Mouse (Mus musculus) MEL (cell line): ENCODE measurements around the gene Lrrc4c. TPM values are rescaled to one million over a fixed set of nuclear protein-coding genes. Genes with fewer than 3 reads are reported as not detected.

Experiments used
- DNase-seq: peaks from one replicate; pipeline ENCODE4 v3.0.0; 2011; ENCODE audit warnings: low read depth, low spot score
- H3K27ac ChIP-seq: 2 replicates; pipeline ENCODE4 v1.5.1; 2012; ENCODE audit warnings: low read depth, mild to moderate bottlenecking, control low read depth, low read length, moderate library complexity; ENCODE audit not compliant: control insufficient read depth
- H3K27me3 ChIP-seq, 2 experiments: fragments of 150-350 bp in 1 of 2; sonication (generic) in 1 of 2; 2 replicates each; pipeline ENCODE4 v1.6.1; 2012; ENCODE audit warnings: low read length in 2 of 2, mild to moderate bottlenecking in 2 of 2, improper control_type of control experiment in 1 of 2, moderate library complexity in 1 of 2; ENCODE audit not compliant: insufficient read depth in 2 of 2, control insufficient read depth in 1 of 2
- H3K36me3 ChIP-seq, 2 experiments: 2 replicates each; pipeline ENCODE4 v1.6.1; 2012 to 2014; ENCODE audit warnings: low read length in 2 of 2, improper control_type of control experiment in 1 of 2, inconsistent platforms in 1 of 2, mild to moderate bottlenecking in 1 of 2; ENCODE audit not compliant: insufficient read depth in 2 of 2, control insufficient read depth in 1 of 2
- H3K4me1 ChIP-seq, 2 experiments: fragments of 150-350 bp in 1 of 2; sonication (generic) in 1 of 2; 2 replicates each; pipeline ENCODE4 v1.6.1; 2012; ENCODE audit warnings: low read length in 2 of 2, improper control_type of control experiment in 1 of 2, mild to moderate bottlenecking in 1 of 2; ENCODE audit not compliant: insufficient read depth in 2 of 2, control insufficient read depth in 1 of 2
- H3K4me3 ChIP-seq, 2 experiments: fragments of 150-350 bp in 1 of 2; sonication (generic) in 1 of 2; 2 replicates each; pipeline ENCODE4 v1.5.1; 2012; ENCODE audit warnings: low read depth in 2 of 2, low read length in 2 of 2, mild to moderate bottlenecking in 2 of 2, moderate library complexity in 2 of 2, control low read depth in 1 of 2, improper control_type of control experiment in 1 of 2; ENCODE audit not compliant: control insufficient read depth in 1 of 2, insufficient read depth in 1 of 2
- H3K79me2 ChIP-seq: 2 replicates; pipeline ENCODE4 v1.6.1; 2012; ENCODE audit warnings: mild to moderate bottlenecking, low read length, moderate library complexity; ENCODE audit not compliant: control insufficient read depth, poor library complexity, insufficient read depth
- H3K9ac ChIP-seq: 2 replicates; pipeline ENCODE4 v1.6.1; 2012; ENCODE audit warnings: low read depth, mild to moderate bottlenecking, control low read depth, low read length, moderate library complexity; ENCODE audit not compliant: control insufficient read depth, poor library complexity, severe bottlenecking
- H3K9me3 ChIP-seq: fragments of 150-350 bp; sonication (generic); replicated peaks from 2 replicates; pipeline ENCODE4 v1.6.1; 2012; ENCODE audit warnings: mild to moderate bottlenecking, low read length, improper control_type of control experiment, moderate library complexity; ENCODE audit not compliant: insufficient read depth
- EP300 ChIP-seq, 2 experiments: IDR thresholded peaks; 2 replicates each; pipeline ENCODE4 v1.6.1; 2011; ENCODE audit warnings: improper control_type of control experiment in 2 of 2, low read length in 2 of 2, low read depth in 1 of 2, mild to moderate bottlenecking in 1 of 2
- KAT2A ChIP-seq: conservative IDR thresholded peaks from 2 replicates; pipeline ENCODE4 v1.6.1; 2012; ENCODE audit warnings: low read depth, low read length, improper control_type of control experiment, inconsistent platforms
- MAZ ChIP-seq: IDR thresholded peaks from 2 replicates; pipeline ENCODE4 v1.6.1; 2012; ENCODE audit warnings: low read depth, mild to moderate bottlenecking, inconsistent platforms, low read length, improper control_type of control experiment
- MXI1 ChIP-seq: IDR thresholded peaks from 2 replicates; pipeline ENCODE4 v1.6.1; 2011; ENCODE audit warnings: mild to moderate bottlenecking, low read depth, low read length, improper control_type of control experiment
- MYB ChIP-seq: IDR thresholded peaks from 2 replicates; pipeline ENCODE4 v1.6.1; 2011; ENCODE audit warnings: mild to moderate bottlenecking, low read depth, low read length, improper control_type of control experiment
- POLR2A ChIP-seq, 2 experiments: IDR thresholded peaks; 2 replicates each; pipeline ENCODE4 v1.6.1; 2011 to 2012; ENCODE audit warnings: low read length in 2 of 2, mild to moderate bottlenecking in 2 of 2, control low read depth in 1 of 2, improper control_type of control experiment in 1 of 2, low read depth in 1 of 2, moderate library complexity in 1 of 2; ENCODE audit not compliant: control insufficient read depth in 1 of 2, insufficient read depth in 1 of 2, poor library complexity in 1 of 2
- POLR2AphosphoS5 ChIP-seq: IDR thresholded peaks from 2 replicates; pipeline ENCODE4 v1.6.1; 2012; ENCODE audit warnings: low read depth, borderline replicate concordance, mild to moderate bottlenecking, inconsistent platforms, low read length, moderate library complexity, mixed read lengths
- RAD21 ChIP-seq: IDR thresholded peaks from 2 replicates; pipeline ENCODE4 v1.6.1; 2011; ENCODE audit warnings: mild to moderate bottlenecking, low read depth, low read length, improper control_type of control experiment
- SMC3 ChIP-seq: IDR thresholded peaks from 2 replicates; pipeline ENCODE4 v1.6.1; 2011; ENCODE audit warnings: low read depth, low read length, improper control_type of control experiment
- TBP ChIP-seq: IDR thresholded peaks from 2 replicates; pipeline ENCODE4 v1.8.0; 2011; ENCODE audit warnings: low read depth, low read length, improper control_type of control experiment
- USF2 ChIP-seq, 2 experiments: IDR thresholded peaks; 2 replicates each; pipeline ENCODE4 v1.6.1; 2011 to 2012; ENCODE audit warnings: improper control_type of control experiment in 2 of 2, low read length in 2 of 2, borderline replicate concordance in 1 of 2, inconsistent platforms in 1 of 2, low read depth in 1 of 2, mild to moderate bottlenecking in 1 of 2; ENCODE audit not compliant: insufficient read depth in 1 of 2
- ZC3H11A ChIP-seq: IDR thresholded peaks from 2 replicates; pipeline ENCODE4 v1.6.1; 2012; ENCODE audit warnings: low read depth, mild to moderate bottlenecking, inconsistent platforms, low read length, improper control_type of control experiment
- polyA plus RNA-seq, 2 experiments: library from polyadenylated mRNA; stranded (reverse) in 1 of 2; unstranded in 1 of 2; fragments of >175 nt in 1 of 2; fragments of >200 nt in 1 of 2; gene quantifications; 2 replicates each; pipeline versions ENCODE4 v1.2.1 to v1.2.4; 2012; ENCODE audit warnings: low replicate concordance in 2 of 2, low read depth in 1 of 2; ENCODE audit not compliant: insufficient read length in 2 of 2, insufficient read depth in 1 of 2, missing spikeins in 1 of 2
- total RNA-seq: library from RNA; depleted of rRNA; stranded (reverse); fragments of 300-350 nt; gene quantifications from 2 replicates; pipeline ENCODE4 v1.2.3, GENCODE M21; 2012

Gene Lrrc4c
- total and polyA plus RNA-seq, 3 experiments = not detected

DNA sequence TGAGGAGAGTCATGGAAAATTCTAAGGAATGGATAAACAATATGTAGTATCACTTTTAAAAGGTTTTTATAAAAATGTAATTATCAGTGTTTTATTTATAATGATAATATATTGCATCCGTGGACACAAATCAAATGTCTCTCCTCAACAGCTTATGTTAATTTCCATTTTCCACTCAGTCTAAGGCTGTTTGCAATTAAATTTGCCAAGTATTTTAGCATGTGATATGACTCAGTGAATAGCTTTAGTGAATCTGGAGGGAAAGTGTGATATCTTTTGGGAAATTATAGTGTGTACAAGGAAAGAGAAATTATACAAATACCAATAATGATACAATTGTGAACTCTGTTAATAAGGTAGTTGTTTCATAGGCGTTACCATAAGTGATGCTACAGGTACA is 1207.1 kb downstream of the Lrrc4c start:
- Histone ChIP-seq H3K4me3 (no peak overlapping the region), H3K9me3 (no peaks in the 10 kb centered on the region), H3K79me2 (no peaks in the 10 kb centered on the region), H3K36me3 (no peaks in the 10 kb centered on the region), H3K4me1 (no peaks in the 10 kb centered on the region), H3K27ac (no peak overlapping the region), H3K9ac (no peak overlapping the region), H3K27me3 (no peaks in the 10 kb centered on the region)
- no peak for TF ChIP-seq POLR2AphosphoS5
- TF ChIP-seq KAT2A = no peak
- TF ChIP-seq MYB = no peak
- TF ChIP-seq RAD21 = no peak
- no peak for TF ChIP-seq SMC3
- TF ChIP-seq TBP = no peak
- no peak for TF ChIP-seq MXI1
- no peak for DNase-seq

DNA sequence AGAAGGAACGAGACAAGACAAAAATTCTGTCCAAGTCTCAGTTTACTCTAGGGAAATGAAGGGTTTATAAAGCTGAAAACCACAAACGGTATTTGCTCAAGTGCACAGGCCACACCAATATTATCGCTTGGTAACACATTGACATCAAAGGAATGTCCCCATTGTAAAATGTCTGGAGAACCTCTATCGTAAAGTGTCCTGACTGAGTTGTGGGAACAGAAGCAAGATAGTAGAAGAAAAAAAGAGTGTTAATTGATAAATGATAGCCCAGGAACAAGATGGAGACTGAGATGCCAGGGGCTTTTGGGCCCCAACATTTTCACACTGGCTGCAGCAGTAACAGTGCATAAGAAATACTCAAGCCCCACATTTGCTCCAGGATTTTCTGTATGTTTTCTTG is 1212.7 kb downstream of the Lrrc4c start:
- Histone ChIP-seq H3K27me3 (no peaks in the 10 kb centered on the region), H3K9ac (no peak overlapping the region), H3K9me3 (no peaks in the 10 kb centered on the region), H3K36me3 (no peaks in the 10 kb centered on the region), H3K79me2 (no peaks in the 10 kb centered on the region), H3K4me1 (no peaks in the 10 kb centered on the region), H3K27ac (no peak overlapping the region), H3K4me3 (no peak overlapping the region)
- DNase-seq = no peak
- TF ChIP-seq EP300 (IDR thresholded peaks at IDR 0.05; ENCODE audit: low read depth in 1 of 2, low read length in 2 of 2) (peak in 1 of 2 experiments; percentile 60; a peak in 2 of 4 replicates), POLR2A (IDR thresholded peaks at IDR 0.05; ENCODE audit: control insufficient read depth in 1 of 2, insufficient read depth in 1 of 2, low read depth in 1 of 2, low read length in 2 of 2, poor library complexity in 1 of 2) (no peak)

GRCm38 (mm10) chr2:97543691-97544672 is 1226.0 kb downstream of the Lrrc4c start:
- H3K27me3 ChIP-seq = no peaks in the 10 kb centered on the region
- no peaks in the 10 kb centered on the region; a peak in 1 of 4 replicates for H3K4me1 ChIP-seq
- H3K4me3 ChIP-seq = no peak overlapping the region
- H3K36me3 ChIP-seq = no peaks in the 10 kb centered on the region
- no peak for DNase-seq
- no peaks in the 10 kb centered on the region for H3K9me3 ChIP-seq
- no peak for TF ChIP-seq ZC3H11A
- no peak for TF ChIP-seq MAZ
- TF ChIP-seq USF2 (IDR thresholded peaks at IDR 0.05; ENCODE audit: borderline replicate concordance in 1 of 2, insufficient read depth in 1 of 2, low read depth in 1 of 2, low read length in 2 of 2) = no peak
- no peak overlapping the region for H3K27ac ChIP-seq
- H3K9ac ChIP-seq = no peak overlapping the region
- no peaks in the 10 kb centered on the region for H3K79me2 ChIP-seq
